Mouse (Mus musculus) midbrain, embryonic 10.5 days (tissue): ENCODE measurements around the gene Bcdin3d. TPM values are rescaled to one million over a fixed set of nuclear protein-coding genes. Genes with fewer than 3 reads are reported as not detected.

Experiments used
- DNase-seq: peaks from one replicate; pipeline ENCODE4 v3.0.0-alpha.2; 2017; ENCODE audit warnings: low spot score
- H3K27ac ChIP-seq: fragments of 300-500 bp; sonication (generic); replicated peaks from 2 replicates; pipeline ENCODE4 v1.5.1; 2016; ENCODE audit warnings: mild to moderate bottlenecking
- H3K27me3 ChIP-seq: fragments of 300-500 bp; sonication (generic); 2 replicates; pipeline ENCODE4 v1.6.1; 2016; ENCODE audit warnings: low read depth, mild to moderate bottlenecking; ENCODE audit not compliant: poor library complexity, severe bottlenecking
- H3K36me3 ChIP-seq: fragments of 300-500 bp; sonication (generic); 2 replicates; pipeline ENCODE4 v1.6.1; 2016; ENCODE audit warnings: mild to moderate bottlenecking, moderate library complexity
- H3K4me1 ChIP-seq: fragments of 300-500 bp; sonication (generic); 2 replicates; pipeline ENCODE4 v1.6.1; 2016
- H3K4me3 ChIP-seq: fragments of 300-500 bp; sonication (generic); 2 replicates; pipeline ENCODE4 v1.5.1; 2016; ENCODE audit warnings: mild to moderate bottlenecking, moderate library complexity
- H3K9me3 ChIP-seq: fragments of 300-500 bp; sonication (generic); replicated peaks from 2 replicates; pipeline ENCODE4 v1.6.1; 2016; ENCODE audit warnings: mild to moderate bottlenecking
- WGBS: fragments of 180-500 bp; shearing (Covaris S2); methylation state at CpG from one replicate; pipeline ENCODE4 v1.1.7; 2016; 5-methylcytosine and 5-hydroxymethylcytosine counted together
- polyA plus RNA-seq: library from polyadenylated mRNA; unstranded; fragments of >200 nt; fragmentation: Nextera tagmentation; extraction: Ambion mirVana; gene quantifications from 2 replicates; pipeline ENCODE4 v1.2.1, GENCODE M21; 2016

Gene Bcdin3d
- polyA plus RNA-seq, result 21.3 and 22.1 TPM in 2 replicates

GRCm38 (mm10) chr15:99474576-99474926, at the start of gene Bcdin3d:
Gene Bcdin3d (minus strand): TSS chr15:99474730.
- Histone ChIP-seq H3K4me1 (peaks cover 25% of the 10 kb centered on the region), H3K9me3 (no peaks in the 10 kb centered on the region; the same call in 1 of the 2 replicates), H3K4me3 (peak within 1 kb of the TSS; percentile 83), H3K36me3 (peaks cover 21% of the 10 kb centered on the region), H3K27me3 (peaks cover 4% of the 10 kb centered on the region; the same call in 1 of the 2 replicates), H3K27ac (peak within 1 kb of the TSS; percentile 96)
- peak; percentile 93 for DNase-seq
- 2% methylated on average over 26 of the region's 26 CpGs for WGBS

- Histone ChIP-seq H3K27me3 (peaks cover 7% of the 10 kb centered on the region), H3K9me3 (no peaks in the 10 kb centered on the region), H3K4me3 (no peak overlapping the region), H3K4me1 (no peaks in the 10 kb centered on the region), H3K27ac (no peak overlapping the region), H3K36me3 (no peaks in the 10 kb centered on the region)
- WGBS, result 87% methylated on average over 7 of the region's 7 CpGs
- no peak for DNase-seq
Observed at GRCm38 (mm10) chr15:99520306-99520705, 45.8 kb upstream of the Bcdin3d start.

DNA sequence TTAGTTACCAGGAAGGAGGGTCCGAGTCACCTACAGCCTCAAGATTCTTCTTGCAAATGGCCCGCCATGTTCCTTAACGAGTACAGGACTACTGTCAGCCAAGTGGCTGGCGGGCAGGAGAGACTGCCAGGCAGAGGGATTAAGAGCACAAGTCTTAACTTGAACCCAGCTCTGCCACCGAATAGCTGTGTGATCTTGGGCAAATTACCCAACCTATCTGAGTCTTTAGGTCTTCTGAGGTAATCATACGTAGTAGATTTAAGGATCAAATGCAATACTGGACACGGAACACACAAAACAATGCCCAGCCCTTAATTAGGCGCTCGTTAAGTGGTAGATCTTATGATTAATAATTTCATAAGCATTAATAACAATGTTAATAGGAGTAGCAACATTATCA, 45.1 kb upstream of the Bcdin3d start:
- H3K36me3 ChIP-seq, result no peaks in the 10 kb centered on the region
- H3K27ac ChIP-seq, result no peak overlapping the region
- H3K9me3 ChIP-seq, result no peaks in the 10 kb centered on the region
- no peak overlapping the region for H3K4me3 ChIP-seq
- DNase-seq, result no peak
- WGBS, result 92% methylated on average over 9 of the region's 9 CpGs
- peaks cover 7% of the 10 kb centered on the region for H3K27me3 ChIP-seq
- no peaks in the 10 kb centered on the region for H3K4me1 ChIP-seq

DNA sequence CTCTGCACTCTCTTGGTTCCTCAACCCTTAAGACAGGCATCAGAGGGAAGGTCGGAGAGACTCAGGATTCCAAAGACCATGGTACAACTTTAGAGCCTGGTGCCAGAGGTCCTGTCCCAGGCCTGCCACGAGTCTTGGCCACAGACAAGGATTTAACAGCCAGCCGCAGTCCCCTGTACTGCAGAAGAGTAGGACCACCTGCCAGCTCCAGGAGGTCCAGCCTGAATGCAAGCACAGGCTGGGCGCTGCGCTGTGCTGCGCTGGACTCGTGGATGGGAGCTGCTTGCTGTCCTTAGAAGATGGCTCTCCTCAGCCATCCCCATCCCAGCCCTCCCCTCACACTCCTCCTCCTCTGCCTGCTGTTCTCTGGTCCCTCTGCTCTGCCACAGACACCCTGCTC, 43.2 kb upstream of the Bcdin3d start:
- Histone ChIP-seq H3K4me1 (no peaks in the 10 kb centered on the region), H3K27me3 (peaks cover 7% of the 10 kb centered on the region), H3K36me3 (no peaks in the 10 kb centered on the region), H3K9me3 (no peaks in the 10 kb centered on the region), H3K27ac (no peak overlapping the region), H3K4me3 (no peak overlapping the region)
- DNase-seq, result no peak
- WGBS, result 62% methylated on average over 7 of the region's 7 CpGs

GRCm38 (mm10) chr15:99516715-99517114, 42.2 kb upstream of the Bcdin3d start:
- Histone ChIP-seq H3K27me3 (peaks cover 7% of the 10 kb centered on the region), H3K36me3 (no peaks in the 10 kb centered on the region), H3K27ac (no peak overlapping the region), H3K4me3 (no peak overlapping the region), H3K9me3 (no peaks in the 10 kb centered on the region), H3K4me1 (peaks cover 4% of the 10 kb centered on the region; the same call in 1 of the 2 replicates)
- WGBS, result 69% methylated on average over 8 of the region's 8 CpGs
- no peak for DNase-seq

GRCm38 (mm10) chr15:99511797-99512525, 37.4 kb upstream of the Bcdin3d start:
- no peaks in the 10 kb centered on the region for H3K36me3 ChIP-seq
- no peak overlapping the region for H3K4me3 ChIP-seq
- H3K27ac ChIP-seq, result 0 out of 2 replicates have a peak overlapping the region, but pooled peaks have one; percentile 17
- H3K27me3 ChIP-seq, result peaks cover 4% of the 10 kb centered on the region; the same call in 1 of the 2 replicates
- DNase-seq, result no peak
- H3K4me1 ChIP-seq, result peaks cover 4% of the 10 kb centered on the region; the same call in 1 of the 2 replicates
- WGBS, result 84% methylated on average over 15 of the region's 15 CpGs
- H3K9me3 ChIP-seq, result no peaks in the 10 kb centered on the region

GRCm38 (mm10) chr15:99510621-99511020, 36.1 kb upstream of the Bcdin3d start:
- WGBS, result 83% methylated on average over 3 of the region's 3 CpGs
- no peaks in the 10 kb centered on the region for H3K36me3 ChIP-seq
- H3K27me3 ChIP-seq, result 0 out of 2 replicates have a peak, but pooled peaks cover 5% of the 10 kb centered on the region
- no peak overlapping the region for H3K4me3 ChIP-seq
- H3K9me3 ChIP-seq, result no peaks in the 10 kb centered on the region
- no peak for DNase-seq
- peaks cover 13% of the 10 kb centered on the region for H3K4me1 ChIP-seq
- H3K27ac ChIP-seq, result no peak overlapping the region

DNA sequence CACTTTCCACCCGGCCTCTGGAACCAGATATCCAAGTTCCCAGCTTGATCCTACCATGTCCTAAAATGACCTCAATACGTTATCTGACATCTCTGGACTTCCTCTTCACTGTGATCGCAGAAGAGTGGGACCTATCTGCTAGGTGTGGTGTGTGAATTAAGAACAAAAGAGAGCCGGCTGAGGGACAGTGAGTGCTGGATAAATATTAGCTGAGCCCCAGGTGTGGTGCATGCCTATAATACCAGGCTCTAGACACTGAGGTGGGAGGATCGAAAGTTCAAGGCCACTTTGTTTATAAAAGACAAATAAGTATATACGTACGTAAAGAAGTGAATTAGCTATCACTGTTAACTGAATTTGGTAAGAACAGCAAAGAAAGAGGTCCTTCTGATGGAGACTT, 35.3 kb upstream of the Bcdin3d start:
- 90% methylated on average over 7 of the region's 7 CpGs for WGBS
- Histone ChIP-seq H3K27me3 (0 out of 2 replicates have a peak, but pooled peaks cover 5% of the 10 kb centered on the region), H3K36me3 (no peaks in the 10 kb centered on the region), H3K4me3 (no peak overlapping the region), H3K27ac (no peak overlapping the region), H3K9me3 (no peaks in the 10 kb centered on the region), H3K4me1 (peaks cover 19% of the 10 kb centered on the region)
- no peak for DNase-seq

DNA sequence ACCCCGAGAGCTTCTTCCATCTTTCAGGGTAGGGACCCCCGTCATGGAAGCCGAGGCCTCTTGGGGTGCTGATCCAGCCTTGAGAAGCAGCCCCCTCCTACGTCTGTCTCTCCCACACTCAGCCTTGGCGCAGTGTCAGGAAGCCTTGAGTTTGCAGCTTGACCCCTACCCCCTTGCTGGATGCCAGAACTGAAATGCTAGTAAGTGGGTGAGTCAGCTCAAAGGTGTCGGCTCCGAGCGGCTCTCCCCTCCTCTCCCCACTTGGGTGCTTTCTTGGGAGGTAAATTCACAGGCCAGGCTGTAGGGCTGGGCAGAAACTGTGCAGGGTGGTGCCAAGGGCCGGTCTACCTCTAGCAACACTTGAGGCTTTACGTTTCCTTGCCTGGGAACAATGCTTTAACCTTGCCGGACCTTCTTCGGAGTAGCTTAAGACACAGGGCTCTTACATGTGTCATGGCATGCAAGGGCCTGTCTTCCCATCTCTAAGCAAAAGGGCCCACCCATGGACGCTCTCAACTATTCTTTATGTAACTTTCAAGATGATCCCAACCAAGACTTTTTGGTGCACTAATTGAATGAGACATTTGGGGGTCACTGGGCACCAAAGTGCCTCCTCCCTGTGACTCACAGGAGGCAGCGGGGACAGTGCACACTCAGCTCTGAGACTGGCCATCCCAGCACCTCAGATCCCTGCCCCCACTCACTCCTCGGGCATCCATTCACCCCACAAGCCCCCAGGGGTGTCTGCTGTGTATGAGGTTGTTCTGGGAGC, 31.0 kb upstream of the Bcdin3d start:
- peaks cover 40% of the 10 kb centered on the region for H3K4me1 ChIP-seq

DNA sequence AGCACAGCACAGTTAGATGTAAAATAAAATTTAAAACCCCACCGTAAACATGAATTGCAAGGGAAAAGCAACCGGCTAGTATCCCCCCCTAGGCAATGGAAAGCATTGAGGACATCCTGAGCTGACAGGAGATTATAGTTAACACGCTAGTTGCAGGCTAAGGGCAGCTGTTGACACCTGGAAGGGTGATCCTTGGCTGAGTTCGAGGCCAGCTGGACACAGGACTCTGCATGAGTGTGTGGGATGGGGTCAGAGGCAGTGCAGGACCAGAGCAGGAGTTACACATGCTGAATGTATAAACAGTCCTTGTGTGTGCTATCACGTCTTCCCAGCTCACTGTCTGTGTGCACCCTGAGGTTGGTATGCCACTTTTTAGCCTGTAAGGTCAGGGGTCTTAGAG, 28.7 kb upstream of the Bcdin3d start:
- Histone ChIP-seq H3K4me1 (peaks cover 46% of the 10 kb centered on the region), H3K36me3 (no peaks in the 10 kb centered on the region), H3K27me3 (peaks cover 27% of the 10 kb centered on the region; the same call in 1 of the 2 replicates), H3K27ac (no peak overlapping the region), H3K4me3 (no peak overlapping the region), H3K9me3 (no peaks in the 10 kb centered on the region)
- DNase-seq, result no peak
- 84% methylated on average over 5 of the region's 5 CpGs for WGBS

More for the DNA sequence above, 31.0 kb upstream of the Bcdin3d start:
- DNase-seq, result no peak
- no peaks in the 10 kb centered on the region for H3K36me3 ChIP-seq
- 84% methylated on average over 15 of the region's 15 CpGs for WGBS
- no peak overlapping the region for H3K4me3 ChIP-seq
- H3K9me3 ChIP-seq, result no peaks in the 10 kb centered on the region
- peak overlapping the region; percentile 33; the same call in 1 of the 2 replicates for H3K27ac ChIP-seq
- H3K27me3 ChIP-seq, result 0 out of 2 replicates have a peak, but pooled peaks cover 12% of the 10 kb centered on the region

GRCm38 (mm10) chr15:99502311-99502831, 27.8 kb upstream of the Bcdin3d start:
- 59% methylated on average over 12 of the region's 12 CpGs for WGBS
- Histone ChIP-seq H3K9me3 (no peaks in the 10 kb centered on the region), H3K4me3 (no peak overlapping the region), H3K27me3 (peaks cover 28% of the 10 kb centered on the region; the same call in 1 of the 2 replicates), H3K36me3 (no peaks in the 10 kb centered on the region), H3K4me1 (peaks cover 53% of the 10 kb centered on the region), H3K27ac (peak overlapping the region; percentile 56; the same call in 1 of the 2 replicates)
- no peak for DNase-seq

GRCm38 (mm10) chr15:99501292-99502260, 27.0 kb upstream of the Bcdin3d start:
- no peak overlapping the region for H3K4me3 ChIP-seq
- WGBS, result 76% methylated on average over 20 of the region's 20 CpGs
- no peaks in the 10 kb centered on the region for H3K9me3 ChIP-seq
- H3K27ac ChIP-seq, result peak overlapping the region; percentile 56
- DNase-seq, result no peak
- peaks cover 28% of the 10 kb centered on the region; the same call in 1 of the 2 replicates for H3K27me3 ChIP-seq
- H3K4me1 ChIP-seq, result peaks cover 57% of the 10 kb centered on the region
- no peaks in the 10 kb centered on the region for H3K36me3 ChIP-seq
